Mouse (Mus musculus) heart, embryonic 14.5 days (tissue): ENCODE data around the gene Klk7. TPM values are rescaled to one million over a fixed set of nuclear protein-coding genes. Genes with fewer than 3 reads are reported as not detected.

ENCODE experiments used
- ATAC-seq: fragments of 200-750 bp; cut with Nextera tagmentation; 2 replicates; pipeline ENCODE4 v1.8.0; 2017; ENCODE audit warnings: low read depth, moderate TSS enrichment; ENCODE audit not compliant: insufficient number of reproducible peaks, insufficient read depth, low FRiP score
- H3K27ac ChIP-seq, 2 experiments: fragments of 200-500 bp in 1 of 2; fragments of 300-500 bp in 1 of 2; sonication (generic) in 1 of 2; replicated peaks in 1 of 2; 2 replicates each; pipeline ENCODE4 v1.5.1; 2012 to 2014; ENCODE audit warnings: low read depth in 2 of 2, low read length in 2 of 2, control low read depth in 1 of 2, mild to moderate bottlenecking in 1 of 2, mixed read lengths in 1 of 2; ENCODE audit not compliant: control insufficient read depth in 1 of 2, insufficient read depth in 1 of 2
- H3K27me3 ChIP-seq: fragments of 300-500 bp; sonication (generic); 2 replicates; pipeline ENCODE4 v1.6.1; 2014; ENCODE audit warnings: mild to moderate bottlenecking, low read length, control low read depth; ENCODE audit not compliant: control insufficient read depth, insufficient read depth
- H3K36me3 ChIP-seq: fragments of 300-500 bp; sonication (generic); 2 replicates; pipeline ENCODE4 v1.6.1; 2014; ENCODE audit warnings: mild to moderate bottlenecking, control low read depth, low read length, mixed read lengths; ENCODE audit not compliant: control insufficient read depth, insufficient read depth
- H3K4me1 ChIP-seq, 2 experiments: fragments of 200-500 bp in 1 of 2; fragments of 300-500 bp in 1 of 2; sonication (generic) in 1 of 2; 2 replicates each; pipeline ENCODE4 v1.6.1; 2012 to 2014; ENCODE audit warnings: low read length in 2 of 2, control low read depth in 1 of 2, mixed read lengths in 1 of 2; ENCODE audit not compliant: control insufficient read depth in 2 of 2, insufficient read depth in 2 of 2
- H3K4me2 ChIP-seq: fragments of 300-500 bp; sonication (generic); 2 replicates; pipeline ENCODE4 v1.6.1; 2014; ENCODE audit warnings: mild to moderate bottlenecking, low read length
- H3K4me3 ChIP-seq, 2 experiments: fragments of 200-500 bp in 1 of 2; fragments of 300-500 bp in 1 of 2; sonication (generic) in 1 of 2; 2 replicates each; pipeline ENCODE4 v1.5.1; 2012 to 2014; ENCODE audit warnings: low read length in 2 of 2, mild to moderate bottlenecking in 2 of 2, control low read depth in 1 of 2, low read depth in 1 of 2, moderate library complexity in 1 of 2; ENCODE audit not compliant: control insufficient read depth in 1 of 2, insufficient read depth in 1 of 2
- H3K9ac ChIP-seq: fragments of 300-500 bp; sonication (generic); 2 replicates; pipeline ENCODE4 v1.6.1; 2014; ENCODE audit warnings: mild to moderate bottlenecking, low read length
- H3K9me3 ChIP-seq: fragments of 300-500 bp; sonication (generic); 2 replicates; pipeline ENCODE4 v1.6.1; 2016; ENCODE audit warnings: low read length, control low read depth; ENCODE audit not compliant: control insufficient read depth
- WGBS: fragments of 180-500 bp; shearing (Covaris S2); extraction: QIAGEN DNeasy Blood & Tissue Kit; methylation state at CpG from one replicate; pipeline ENCODE4 v1.1.7; 2014; 5-methylcytosine and 5-hydroxymethylcytosine counted together
- polyA plus RNA-seq: library from polyadenylated mRNA; unstranded; fragments of >200 nt; fragmentation: Nextera tagmentation; extraction: Ambion mirVana; gene quantifications from 2 replicates; pipeline ENCODE4 v1.2.1, GENCODE M21; 2014

Gene Klk7
- polyA plus RNA-seq, 1 experiment from 2014 or later = 0.20 TPM

DNA sequence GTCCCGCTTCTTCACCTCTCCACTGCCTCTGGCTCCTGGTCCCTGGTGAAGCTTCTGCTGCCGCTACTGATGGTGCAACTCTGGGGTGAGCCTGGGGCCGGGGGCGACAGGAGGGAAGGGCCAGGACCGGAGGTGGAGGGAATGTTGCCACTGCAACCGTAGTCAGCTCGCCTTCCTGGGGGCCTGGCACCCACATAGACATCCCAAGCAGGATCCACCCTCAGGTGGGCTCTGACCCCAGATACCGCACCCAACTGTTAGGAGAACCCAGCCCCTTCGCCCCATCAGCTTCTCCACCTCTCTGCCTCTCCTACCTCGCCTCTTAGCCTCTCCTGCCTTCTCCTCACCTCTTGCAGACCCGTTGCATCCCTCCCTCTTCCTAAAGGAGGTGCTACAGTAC is 29.6 kb upstream of the Klk7 start:
- Histone ChIP-seq H3K4me1 (peaks cover 0 to 4% of the 10 kb centered on the region in 2 experiments; a peak in 1 of 4 replicates), H3K36me3 (no peaks in the 10 kb centered on the region), H3K4me2 (no peak overlapping the region), H3K27ac (no peak overlapping the region), H3K9ac (no peak overlapping the region), H3K4me3 (no peak overlapping the region), H3K27me3 (peaks cover 8% of the 10 kb centered on the region), H3K9me3 (no peaks in the 10 kb centered on the region)
- no peak for ATAC-seq
- WGBS = 80% methylated on average over 10 of the region's 11 CpGs

GRCm38 (mm10) chr7:43782275-43783265 is 28.5 kb upstream of the Klk7 start:
- Histone ChIP-seq H3K27me3 (peaks cover 8% of the 10 kb centered on the region), H3K4me3 (peak overlapping the region; percentile 17 to 23; a peak in 3 of 4 replicates), H3K9ac (peak overlapping the region; percentile 47; the same call in 1 of the 2 replicates), H3K27ac (no peak overlapping the region), H3K9me3 (no peaks in the 10 kb centered on the region), H3K4me2 (peak overlapping the region; percentile 62), H3K4me1 (peaks cover 0 to 4% of the 10 kb centered on the region in 2 experiments; a peak in 1 of 4 replicates), H3K36me3 (no peaks in the 10 kb centered on the region)
- WGBS = 8% methylated on average over 36 of the region's 36 CpGs
- ATAC-seq = no peak

GRCm38 (mm10) chr7:43785286-43785685 is 25.8 kb upstream of the Klk7 start:
- WGBS = 88% methylated on average over 1 of the region's 1 CpGs

GRCm38 (mm10) chr7:43788096-43788495 is 23.0 kb upstream of the Klk7 start:
- Histone ChIP-seq H3K4me1 (no peaks in the 10 kb centered on the region), H3K4me2 (no peak overlapping the region), H3K9ac (no peak overlapping the region), H3K36me3 (no peaks in the 10 kb centered on the region), H3K27me3 (peaks cover 5% of the 10 kb centered on the region), H3K27ac (no peak overlapping the region), H3K9me3 (no peaks in the 10 kb centered on the region), H3K4me3 (no peak overlapping the region)
- 68% methylated on average over 3 of the region's 3 CpGs for WGBS
- no peak for ATAC-seq

More at GRCm38 (mm10) chr7:43785286-43785685, 25.8 kb upstream of the Klk7 start:
- no peak for ATAC-seq
- Histone ChIP-seq H3K4me2 (no peak overlapping the region), H3K36me3 (no peaks in the 10 kb centered on the region), H3K9me3 (no peaks in the 10 kb centered on the region), H3K4me3 (no peak overlapping the region), H3K9ac (no peak overlapping the region), H3K27ac (no peak overlapping the region), H3K27me3 (peaks cover 8% of the 10 kb centered on the region), H3K4me1 (peaks cover 0 to 4% of the 10 kb centered on the region in 2 experiments; a peak in 1 of 4 replicates)

- H3K4me1 ChIP-seq = no peaks in the 10 kb centered on the region
- no peaks in the 10 kb centered on the region for H3K9me3 ChIP-seq
- no peaks in the 10 kb centered on the region for H3K27me3 ChIP-seq
- 76% methylated on average over 2 of the region's 2 CpGs for WGBS
- H3K4me2 ChIP-seq = no peak overlapping the region
- H3K36me3 ChIP-seq = no peaks in the 10 kb centered on the region
- H3K27ac ChIP-seq = no peak overlapping the region
- H3K4me3 ChIP-seq = no peak overlapping the region
- no peak overlapping the region for H3K9ac ChIP-seq
- no peak for ATAC-seq
Measured at GRCm38 (mm10) chr7:43789295-43789694, 21.8 kb upstream of the Klk7 start.

- Histone ChIP-seq H3K4me2 (no peak within 1 kb of the TSS), H3K27ac (no peak within 1 kb of the TSS), H3K9ac (no peak within 1 kb of the TSS), H3K36me3 (no peaks in the 10 kb centered on the region), H3K9me3 (no peaks in the 10 kb centered on the region), H3K4me1 (peaks cover 4 to 7% of the 10 kb centered on the region in 2 experiments; a peak in 2 of 4 replicates), H3K27me3 (peaks cover 11% of the 10 kb centered on the region), H3K4me3 (no peak within 1 kb of the TSS)
- no peak for ATAC-seq
- WGBS = 66% methylated on average over 7 of the region's 7 CpGs
Measured at GRCm38 (mm10) chr7:43791591-43791990, 19.5 kb upstream of the Klk7 start, which contains the start of gene Klk9. Gene Klk9, plus strand, starts transcription at chr7:43791891.

GRCm38 (mm10) chr7:43796355-43796754 is 14.7 kb upstream of the Klk7 start:
- no peak; the same call in 1 of the 2 replicates for ATAC-seq
- 8% methylated on average over 8 of the region's 8 CpGs for WGBS
- Histone ChIP-seq H3K27me3 (peaks cover 28% of the 10 kb centered on the region), H3K9ac (no peak overlapping the region), H3K27ac (no peak overlapping the region), H3K9me3 (no peaks in the 10 kb centered on the region), H3K36me3 (no peaks in the 10 kb centered on the region), H3K4me1 (peaks cover 9 to 11% of the 10 kb centered on the region in 2 experiments; a peak in 2 of 4 replicates), H3K4me2 (peak overlapping the region; percentile 83), H3K4me3 (peak overlapping the region; percentile 57 to 64)
